Mouse (Mus musculus): Measurements from ENCODE around the gene Tmod2. TPM values are rescaled to one million over a fixed set of nuclear protein-coding genes. Genes with fewer than 3 reads are reported as not detected.
A peak's percentile ranks its signal among the peaks of the same experiment; 100 is the strongest.

The Tmod2 gene
- total and polyA plus RNA-seq, 2 experiments from 2014 or later = 125 to 363 TPM

GRCm38 (mm10) chr9:75528096-75528495 lies 83.0 kb downstream of the Tmod2 start:
- Histone ChIP-seq H3K27ac (no peak overlapping the region), H3K4me3 (ENCODE audit: low read length) (no peak overlapping the region), H3K4me2 (ENCODE audit: low read depth, low read length) (no peak overlapping the region), H3K4me1 (ENCODE audit: insufficient read depth, low read length) (no peaks in the 10 kb centered on the region), H3K27me3 (ENCODE audit: insufficient read depth, low read length) (no peaks in the 10 kb centered on the region), H3K36me3 (ENCODE audit: insufficient read depth, low read length) (peaks cover 3% of the 10 kb centered on the region; the same call in 1 of the 2 replicates), H3K9ac (replicated peaks; ENCODE audit: low read length) (no peak overlapping the region), H3K9me3 (ENCODE audit: low read length) (no peaks in the 10 kb centered on the region)
- TF ChIP-seq CTCF (IDR thresholded peaks at IDR 0.05; ENCODE audit: low read depth) = no peak
- no peak for ATAC-seq
- WGBS = 98% methylated on average over 9 of the region's 9 CpGs
- no peak for DNase-seq (ENCODE audit: low spot score)

GRCm38 (mm10) chr9:75527368-75528059 lies 83.6 kb downstream of the Tmod2 start:
- Histone ChIP-seq H3K9me3 (ENCODE audit: low read length) (no peaks in the 10 kb centered on the region), H3K27ac (no peak overlapping the region), H3K4me3 (ENCODE audit: low read length) (no peak overlapping the region), H3K36me3 (ENCODE audit: insufficient read depth, low read length) (peaks cover 3% of the 10 kb centered on the region; the same call in 1 of the 2 replicates), H3K9ac (replicated peaks; ENCODE audit: low read length) (no peak overlapping the region), H3K4me2 (ENCODE audit: low read depth, low read length) (no peak overlapping the region), H3K27me3 (ENCODE audit: insufficient read depth, low read length) (no peaks in the 10 kb centered on the region), H3K4me1 (ENCODE audit: insufficient read depth, low read length) (no peaks in the 10 kb centered on the region)
- TF ChIP-seq CTCF (IDR thresholded peaks at IDR 0.05; ENCODE audit: low read depth) = no peak
- 71% methylated on average over 13 of the region's 13 CpGs for WGBS
- DNase-seq (ENCODE audit: low spot score) = no peak
- no peak for ATAC-seq

DNA sequence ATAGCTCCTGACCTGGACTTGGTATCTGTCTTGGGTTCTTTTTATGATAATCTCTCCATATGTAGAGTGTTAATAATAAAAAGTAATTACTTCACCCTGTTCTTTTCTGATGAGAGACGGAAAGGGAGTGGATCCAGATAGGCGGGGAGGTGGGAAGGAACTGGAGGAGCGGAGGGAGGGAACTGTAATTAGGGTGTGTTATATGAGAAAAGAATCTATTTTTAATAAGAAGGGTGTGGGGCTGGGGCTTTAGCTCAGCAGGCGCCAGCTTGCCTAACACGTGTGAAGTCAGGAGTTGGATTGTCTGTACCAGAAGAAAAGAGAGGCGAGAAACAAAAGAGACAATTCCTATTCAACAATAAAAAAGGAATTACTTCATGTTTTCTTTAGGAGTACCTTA lies 87.5 kb downstream of the Tmod2 start:
- no peak overlapping the region for H3K9ac ChIP-seq (replicated peaks; ENCODE audit: low read length)
- no peak for TF ChIP-seq CTCF (IDR thresholded peaks at IDR 0.05; ENCODE audit: low read depth)
- ATAC-seq (no peak), DNase-seq (ENCODE audit: low spot score) (no peak)
- H3K4me1 ChIP-seq (ENCODE audit: insufficient read depth, low read length) = no peaks in the 10 kb centered on the region
- no peaks in the 10 kb centered on the region for H3K27me3 ChIP-seq (ENCODE audit: insufficient read depth, low read length)
- no peak overlapping the region for H3K4me2 ChIP-seq (ENCODE audit: low read depth, low read length)
- WGBS = 51% methylated on average over 6 of the region's 6 CpGs
- H3K27ac ChIP-seq = no peak overlapping the region
- peaks cover 3% of the 10 kb centered on the region; the same call in 1 of the 2 replicates for H3K36me3 ChIP-seq (ENCODE audit: insufficient read depth, low read length)
- no peaks in the 10 kb centered on the region for H3K9me3 ChIP-seq (ENCODE audit: low read length)
- H3K4me3 ChIP-seq (ENCODE audit: low read length) = no peak overlapping the region

DNA sequence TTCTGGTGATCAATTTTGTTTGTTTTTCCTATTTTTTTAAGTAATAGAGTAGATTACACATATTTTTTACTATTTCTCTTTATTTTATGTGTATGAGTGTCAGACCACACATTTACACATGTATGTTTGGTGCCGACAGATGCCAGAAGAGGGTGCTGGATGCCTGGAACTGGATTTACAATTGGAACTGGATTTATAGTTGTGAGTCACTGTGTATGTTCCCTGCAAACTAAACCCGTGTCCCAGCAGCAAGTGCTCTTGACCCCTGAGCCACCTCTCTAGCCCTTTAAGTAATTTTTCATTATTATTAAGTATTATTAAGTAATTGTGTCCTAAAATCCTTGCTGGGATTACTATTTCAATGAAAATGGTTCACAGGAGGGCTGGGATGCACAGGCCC lies 88.9 kb downstream of the Tmod2 start:
- H3K36me3 ChIP-seq (ENCODE audit: insufficient read depth, low read length) = no peaks in the 10 kb centered on the region; the same call in 1 of the 2 replicates
- H3K9me3 ChIP-seq (ENCODE audit: low read length) = no peaks in the 10 kb centered on the region
- no peak overlapping the region for H3K4me3 ChIP-seq (ENCODE audit: low read length)
- H3K9ac ChIP-seq (replicated peaks; ENCODE audit: low read length) = no peak overlapping the region
- H3K4me1 ChIP-seq (ENCODE audit: insufficient read depth, low read length) = no peaks in the 10 kb centered on the region
- WGBS = 74% methylated on average over 2 of the region's 2 CpGs
- no peak for ATAC-seq
- no peak for TF ChIP-seq CTCF (IDR thresholded peaks at IDR 0.05; ENCODE audit: low read depth)
- no peak overlapping the region; the same call in 1 of the 2 replicates for H3K27ac ChIP-seq
- no peak overlapping the region for H3K4me2 ChIP-seq (ENCODE audit: low read depth, low read length)
- no peak for DNase-seq (ENCODE audit: low spot score)
- no peaks in the 10 kb centered on the region for H3K27me3 ChIP-seq (ENCODE audit: insufficient read depth, low read length)

DNA sequence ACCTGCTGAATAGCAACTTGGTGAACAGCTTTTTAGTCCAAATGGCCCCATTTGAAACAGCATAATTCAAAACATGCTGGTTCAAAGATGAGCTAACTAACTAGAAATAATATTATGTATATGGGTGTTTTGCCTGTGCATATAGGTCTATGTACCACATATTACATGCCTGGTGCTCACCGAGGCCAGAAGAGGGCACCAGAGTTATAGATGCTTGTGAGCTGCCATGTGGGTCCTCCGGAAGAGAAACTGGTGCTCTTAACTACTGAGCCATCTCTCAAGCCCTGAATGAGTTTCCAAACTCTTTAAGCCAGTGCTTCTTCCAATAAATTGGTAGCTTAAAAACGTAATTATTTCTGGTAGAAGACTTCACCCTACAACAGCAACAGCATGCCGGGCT lies 89.3 kb downstream of the Tmod2 start:
- no peaks in the 10 kb centered on the region for H3K4me1 ChIP-seq (ENCODE audit: insufficient read depth, low read length)
- H3K27ac ChIP-seq = no peak overlapping the region
- no peaks in the 10 kb centered on the region for H3K9me3 ChIP-seq (ENCODE audit: low read length)
- H3K36me3 ChIP-seq (ENCODE audit: insufficient read depth, low read length) = no peaks in the 10 kb centered on the region; the same call in 1 of the 2 replicates
- peak; percentile 84 for ATAC-seq
- H3K4me3 ChIP-seq (ENCODE audit: low read length) = no peak overlapping the region
- 51% methylated on average over 4 of the region's 4 CpGs for WGBS
- H3K27me3 ChIP-seq (ENCODE audit: insufficient read depth, low read length) = no peaks in the 10 kb centered on the region
- peak; percentile 81 for DNase-seq (ENCODE audit: low spot score)
- no peak overlapping the region for H3K4me2 ChIP-seq (ENCODE audit: low read depth, low read length)
- TF ChIP-seq CTCF (IDR thresholded peaks at IDR 0.05; ENCODE audit: low read depth) = peak; percentile 78
- H3K9ac ChIP-seq (replicated peaks; ENCODE audit: low read length) = no peak overlapping the region

- no peak for ATAC-seq
- no peak for TF ChIP-seq CTCF (IDR thresholded peaks at IDR 0.05; ENCODE audit: low read depth)
- WGBS = 94% methylated on average over 8 of the region's 8 CpGs
These were observed 90.2 kb downstream of the Tmod2 start for GRCm38 (mm10) chr9:75520940-75521339.

DNA sequence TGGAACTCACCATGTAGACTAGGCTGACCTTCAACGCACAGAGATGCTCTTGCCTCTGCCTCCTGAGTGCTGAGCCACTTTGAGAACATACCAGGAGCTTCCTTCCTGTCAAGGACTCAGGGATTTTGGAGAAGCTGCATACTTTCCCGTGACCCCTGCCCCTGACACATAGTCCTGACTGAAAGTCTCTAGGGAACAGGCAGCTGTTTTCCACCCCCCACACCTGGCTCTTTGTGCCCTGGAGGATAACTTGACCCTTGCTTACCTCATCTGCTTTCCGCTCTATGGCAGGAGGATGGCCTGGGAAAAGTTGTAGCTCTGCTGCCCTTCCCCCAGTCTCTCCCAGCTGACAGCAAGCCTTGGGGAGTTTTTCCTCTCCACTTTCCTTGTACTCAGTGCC lies 93.4 kb downstream of the Tmod2 start:
- 76% methylated on average over 3 of the region's 3 CpGs for WGBS

More at GRCm38 (mm10) chr9:75520940-75521339, 90.2 kb downstream of the Tmod2 start:
- no peak overlapping the region for H3K4me2 ChIP-seq (ENCODE audit: low read depth, low read length)
- no peaks in the 10 kb centered on the region for H3K9me3 ChIP-seq (ENCODE audit: low read length)
- H3K4me1 ChIP-seq (ENCODE audit: insufficient read depth, low read length) = no peaks in the 10 kb centered on the region
- no peak overlapping the region for H3K27ac ChIP-seq
- no peak for DNase-seq (ENCODE audit: low spot score)
- no peaks in the 10 kb centered on the region; the same call in 1 of the 2 replicates for H3K36me3 ChIP-seq (ENCODE audit: insufficient read depth, low read length)
- H3K9ac ChIP-seq (replicated peaks; ENCODE audit: low read length) = no peak overlapping the region
- no peaks in the 10 kb centered on the region for H3K27me3 ChIP-seq (ENCODE audit: insufficient read depth, low read length)
- H3K4me3 ChIP-seq (ENCODE audit: low read length) = no peak overlapping the region

More for the DNA sequence above, 93.4 kb downstream of the Tmod2 start:
- no peaks in the 10 kb centered on the region for H3K4me1 ChIP-seq (ENCODE audit: insufficient read depth, low read length)
- no peak overlapping the region for H3K4me2 ChIP-seq (ENCODE audit: low read depth, low read length)
- DNase-seq (ENCODE audit: low spot score) (no peak), ATAC-seq (no peak)
- H3K27ac ChIP-seq = no peak overlapping the region
- no peak overlapping the region for H3K4me3 ChIP-seq (ENCODE audit: low read length)
- H3K9ac ChIP-seq (replicated peaks; ENCODE audit: low read length) = no peak overlapping the region
- no peaks in the 10 kb centered on the region for H3K9me3 ChIP-seq (ENCODE audit: low read length)
- H3K27me3 ChIP-seq (ENCODE audit: insufficient read depth, low read length) = no peaks in the 10 kb centered on the region
- TF ChIP-seq CTCF (IDR thresholded peaks at IDR 0.05; ENCODE audit: low read depth) = no peak
- H3K36me3 ChIP-seq (ENCODE audit: insufficient read depth, low read length) = no peaks in the 10 kb centered on the region; the same call in 1 of the 2 replicates

Other genes with a start within 250 kb of the Tmod2 start
- 149 and 160 TPM in 2 replicates for gene Mapk6, start 201.3 kb downstream of the Tmod2 start, total RNA-seq (2014; rRNA removed)
- gene Mapk6, start 201.3 kb downstream of the Tmod2 start, polyA plus RNA-seq (2015; fragmentation: Nextera tagmentation; extraction: Ambion mirVana) = 95.7 and 109 TPM in 2 replicates
- 19.4 and 22.2 TPM in 2 replicates for gene Leo1, start 169.8 kb downstream of the Tmod2 start, total RNA-seq (2014; rRNA removed)
- 40.8 and 41.2 TPM in 2 replicates for gene Leo1, start 169.8 kb downstream of the Tmod2 start, polyA plus RNA-seq (2015; fragmentation: Nextera tagmentation; extraction: Ambion mirVana)
- gene Tmod3, start 51.7 kb downstream of the Tmod2 start, total RNA-seq (2014; rRNA removed) = 33.5 and 36.6 TPM in 2 replicates
- gene Tmod3, start 51.7 kb downstream of the Tmod2 start, polyA plus RNA-seq (2015; fragmentation: Nextera tagmentation; extraction: Ambion mirVana) = 70.7 and 76.5 TPM in 2 replicates
- 33.9 and 39.7 TPM in 2 replicates for gene Lysmd2, start 14.4 kb upstream of the Tmod2 start, total RNA-seq (2014; rRNA removed)
- 37.3 and 42.1 TPM in 2 replicates for gene Lysmd2, start 14.4 kb upstream of the Tmod2 start, polyA plus RNA-seq (2015; fragmentation: Nextera tagmentation; extraction: Ambion mirVana)
- 107 and 112 TPM in 2 replicates for gene Scg3, start 72.7 kb upstream of the Tmod2 start, total RNA-seq (2014; rRNA removed)
- gene Scg3, start 72.7 kb upstream of the Tmod2 start, polyA plus RNA-seq (2015; fragmentation: Nextera tagmentation; extraction: Ambion mirVana) = 134 and 143 TPM in 2 replicates
- 1.8 and 1.9 TPM in 2 replicates for gene Bmp5, start 164.0 kb upstream of the Tmod2 start, total RNA-seq (2014; rRNA removed)
- 2.3 and 2.4 TPM in 2 replicates for gene Bmp5, start 164.0 kb upstream of the Tmod2 start, polyA plus RNA-seq (2015; fragmentation: Nextera tagmentation; extraction: Ambion mirVana)

All from hindbrain, postnatal 0 days (tissue).